Mouse (Mus musculus) urinary bladder, postnatal 36 days (tissue): ENCODE data around the gene Ftl1.
A peak's percentile ranks its signal among the peaks of the same experiment; 100 is the strongest.
"Not testable (repeated sequence)": the region's sequence is repeated elsewhere in the genome, so short reads cannot be mapped to it uniquely, and the experiment has no call there.

Experiments
- DNase-seq, 2 experiments: peaks; one replicate each; pipeline ENCODE4 v3.0.0; 2022; ENCODE audit warnings: low spot score in 2 of 2, mixed read lengths in 1 of 2

Ftl1 gene

DNA sequence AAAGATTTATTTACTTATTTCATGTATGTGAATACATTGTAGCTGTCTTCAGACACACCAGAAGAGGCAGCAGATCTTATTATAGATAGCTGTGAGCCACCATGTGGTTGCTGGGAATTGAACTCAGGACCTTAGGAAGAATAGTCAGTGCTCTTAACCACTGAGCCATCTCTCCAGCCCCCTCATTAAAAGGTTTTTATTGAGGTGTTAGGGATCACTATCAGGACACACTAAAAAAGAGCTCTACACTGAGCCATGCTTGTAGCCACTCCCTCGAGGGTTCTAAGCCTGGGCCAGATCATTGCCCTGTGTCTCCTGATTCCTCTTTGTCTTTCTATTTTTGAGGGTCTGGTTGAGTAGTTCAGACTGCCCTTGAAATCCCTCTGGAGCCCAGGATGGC, 16.8 kb upstream of the Ftl1 start:
- DNase-seq = no peak

DNA sequence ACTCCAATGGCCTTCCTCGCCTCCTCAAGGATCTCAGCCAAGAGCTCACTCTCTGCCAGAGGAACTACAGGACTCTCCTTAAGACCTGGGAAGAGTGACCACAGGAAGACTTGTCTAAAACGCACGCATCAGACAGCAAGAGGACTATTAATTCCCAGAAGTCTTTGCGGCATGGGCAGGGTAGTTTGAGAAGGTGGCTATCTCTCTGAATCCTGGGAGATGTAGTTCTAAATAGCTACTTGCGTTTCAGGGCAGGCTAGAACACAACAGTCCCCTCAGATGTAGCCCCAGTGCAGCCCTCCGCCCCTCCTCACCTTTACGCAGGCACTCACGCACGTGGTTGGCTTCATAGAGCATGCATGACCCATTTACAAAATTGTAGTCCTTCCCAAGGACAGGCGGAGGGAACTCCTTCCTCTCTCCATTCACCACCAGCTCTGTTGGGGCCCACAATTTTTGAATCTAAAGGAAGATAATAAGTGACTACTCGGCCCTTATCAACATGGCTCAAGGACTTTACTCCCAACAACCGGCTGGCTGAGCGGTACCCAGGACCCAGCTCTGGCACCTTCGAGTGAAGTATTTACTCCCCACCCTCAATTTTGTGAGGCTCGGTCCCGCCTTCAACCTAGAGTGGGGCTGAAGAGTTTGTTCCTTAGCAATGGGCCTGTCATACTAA, 15.7 kb upstream of the Ftl1 start:
- no peak for DNase-seq

DNA sequence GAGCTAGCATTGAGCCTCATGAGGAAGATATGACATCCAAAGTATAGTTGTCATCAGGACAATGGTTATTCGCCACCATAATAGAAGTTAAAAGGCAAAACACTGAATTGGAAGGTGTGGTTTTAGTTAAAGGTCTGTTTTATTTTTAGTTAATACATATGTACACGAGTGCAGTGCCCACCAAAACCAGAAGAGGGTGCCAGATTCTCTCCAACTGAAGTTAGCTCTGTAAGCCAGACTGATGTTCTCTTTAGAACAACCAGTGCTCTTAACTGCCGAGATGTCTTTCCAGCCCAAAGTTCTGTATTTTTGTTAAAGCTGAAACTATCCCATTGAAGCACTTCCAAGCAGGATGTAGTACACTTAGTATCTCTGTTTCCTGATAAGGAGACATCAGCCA, 11.2 kb upstream of the Ftl1 start:
- peak in 1 of 2 experiments; percentile 57 for DNase-seq

DNA sequence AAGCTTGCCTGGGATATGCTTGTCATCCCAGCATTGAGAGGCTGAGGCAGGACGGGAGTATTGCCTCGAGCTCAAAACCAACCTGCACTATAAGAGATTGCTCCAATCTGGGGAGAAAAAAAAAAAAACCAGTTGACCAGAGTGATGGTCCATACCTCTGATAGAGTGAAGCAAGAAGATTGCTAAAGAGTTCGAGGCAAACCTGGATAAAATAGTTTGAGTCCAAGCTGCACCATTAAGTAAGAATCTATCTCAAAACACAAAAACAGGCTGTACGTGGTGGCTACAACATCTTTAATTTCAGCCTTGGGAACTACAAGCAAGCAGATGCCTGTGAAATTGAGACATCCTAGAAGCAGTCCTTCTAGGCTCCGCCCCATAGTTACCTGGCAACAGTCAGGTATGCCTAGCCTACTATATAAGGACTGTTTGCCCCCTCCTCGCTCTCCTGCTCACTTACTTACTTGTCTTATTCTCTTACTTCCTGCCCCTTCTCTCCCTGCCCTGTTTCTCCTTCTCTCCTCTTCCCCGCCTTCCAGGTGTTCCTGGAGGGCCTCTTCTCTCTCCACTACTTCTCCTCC, 7.5 kb upstream of the Ftl1 start:
- DNase-seq = no peak

DNA sequence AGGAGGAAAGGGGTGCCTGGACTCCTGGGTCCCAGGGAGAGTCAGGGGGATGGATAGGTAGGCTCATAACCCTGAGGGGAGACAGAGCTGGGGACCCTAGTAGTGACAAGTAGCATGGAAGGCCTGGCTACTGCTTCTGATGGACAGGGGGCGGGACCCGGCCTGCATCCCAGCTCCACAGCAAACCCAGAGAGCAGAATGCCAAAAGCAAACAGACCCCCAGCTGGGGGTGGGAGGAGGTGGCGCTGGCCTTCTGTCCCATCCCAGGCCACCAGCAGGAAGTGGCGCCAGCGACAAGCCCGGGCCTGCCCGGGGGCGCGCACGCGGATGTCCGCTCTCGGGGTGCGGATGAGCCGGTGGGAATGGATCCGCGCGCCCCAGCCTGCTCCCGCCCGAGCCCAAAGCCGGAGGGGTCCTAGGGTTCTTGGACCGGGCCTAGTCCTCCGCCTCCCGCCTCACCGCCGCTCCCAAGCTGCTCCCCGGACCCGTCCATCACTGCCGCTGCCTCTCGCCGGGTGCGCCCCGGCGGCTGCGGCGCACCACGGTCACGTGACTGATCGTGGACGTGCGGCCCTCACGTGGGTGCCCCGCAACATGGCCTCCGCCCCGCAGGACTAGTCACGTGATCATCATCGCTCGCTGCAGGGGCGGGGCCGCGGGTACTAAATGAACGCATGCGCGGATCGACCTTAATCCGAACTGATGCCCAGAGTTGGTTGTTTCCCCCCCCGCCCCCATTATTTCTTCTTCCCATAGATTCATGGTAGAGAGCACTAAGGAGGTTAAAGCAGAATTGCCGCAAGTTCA, 6.8 kb upstream of the Ftl1 start, which contains the start of gene Bax:
Bax (minus strand) TSS at position 616 of the 807 bp plus-strand sequence.
- peak; percentile 90 to 95 for DNase-seq

DNA sequence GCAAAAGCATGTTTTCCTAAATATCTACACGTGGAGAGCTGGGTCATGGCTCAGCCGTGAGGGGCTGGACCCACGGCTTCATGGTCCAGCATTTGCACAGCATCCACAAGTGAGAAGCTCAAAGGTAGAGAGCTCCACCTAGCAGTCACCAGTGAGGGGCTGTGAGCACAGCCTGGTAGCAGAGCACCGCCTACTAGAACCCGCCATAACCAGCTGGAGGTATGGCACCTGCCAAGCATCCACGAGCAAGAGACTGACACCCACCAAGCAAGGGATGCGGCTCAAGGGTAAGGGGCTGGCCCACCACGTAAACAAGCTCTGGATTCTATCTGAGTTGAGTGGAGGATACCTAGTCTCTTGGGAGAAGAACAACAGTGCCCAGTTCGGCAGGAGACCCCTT, 5.9 kb upstream of the Ftl1 start:
- DNase-seq = no peak

DNA sequence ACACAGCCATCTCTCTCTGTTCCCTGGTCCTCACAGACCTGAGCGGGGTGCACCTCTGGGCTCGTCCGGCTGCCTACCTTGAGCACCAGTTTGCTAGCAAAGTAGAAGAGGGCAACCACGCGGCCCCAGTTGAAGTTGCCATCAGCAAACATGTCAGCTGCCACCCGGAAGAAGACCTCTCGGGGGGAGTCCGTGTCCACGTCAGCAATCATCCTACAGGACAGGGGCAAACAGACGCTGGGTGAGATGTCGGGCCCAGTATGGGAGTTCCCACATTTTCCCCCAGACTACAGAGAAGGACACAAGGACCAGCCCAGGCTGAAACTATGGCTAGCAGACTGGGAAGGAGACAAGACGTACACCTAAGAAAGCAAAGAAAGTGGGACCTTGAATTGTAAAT, 5.4 kb upstream of the Ftl1 start:
- no peak for DNase-seq

DNA sequence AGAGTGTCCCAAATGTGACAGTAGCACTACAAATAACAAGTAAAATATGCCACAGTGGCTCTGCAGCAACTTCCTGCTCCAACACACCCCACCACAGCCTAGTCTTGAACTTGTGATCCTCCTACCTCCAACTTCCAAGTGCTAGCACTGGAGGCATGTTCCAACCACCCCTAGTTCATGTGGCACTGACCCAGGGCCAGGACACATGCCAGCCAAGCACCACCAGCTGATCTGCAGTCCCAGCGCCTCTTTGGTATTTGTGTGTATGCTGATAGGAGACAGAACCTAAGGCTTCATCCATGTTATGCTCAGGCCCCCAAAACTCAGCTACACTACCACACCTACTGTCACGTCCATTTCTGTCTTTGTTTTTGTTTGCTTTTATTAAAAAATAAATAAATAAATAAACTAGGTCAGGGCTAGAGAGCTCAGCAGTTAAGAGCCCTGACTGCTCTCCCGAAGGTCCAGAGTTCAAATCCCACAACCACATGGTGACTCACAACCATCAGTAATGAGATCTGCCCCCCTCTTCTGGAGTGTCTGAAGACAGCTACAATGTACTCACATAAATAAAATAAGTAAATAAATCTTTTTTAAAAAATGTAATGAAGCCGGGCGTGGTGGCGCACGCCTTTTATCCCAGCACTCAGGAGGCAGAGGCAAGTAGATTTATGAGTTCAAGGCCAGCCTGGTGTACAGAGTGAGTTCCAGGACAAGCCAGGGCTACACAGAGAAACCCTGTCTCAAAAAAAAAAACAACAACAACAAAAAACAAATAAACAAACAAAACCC, 4.5 kb upstream of the Ftl1 start:
- no peak for DNase-seq

DNA sequence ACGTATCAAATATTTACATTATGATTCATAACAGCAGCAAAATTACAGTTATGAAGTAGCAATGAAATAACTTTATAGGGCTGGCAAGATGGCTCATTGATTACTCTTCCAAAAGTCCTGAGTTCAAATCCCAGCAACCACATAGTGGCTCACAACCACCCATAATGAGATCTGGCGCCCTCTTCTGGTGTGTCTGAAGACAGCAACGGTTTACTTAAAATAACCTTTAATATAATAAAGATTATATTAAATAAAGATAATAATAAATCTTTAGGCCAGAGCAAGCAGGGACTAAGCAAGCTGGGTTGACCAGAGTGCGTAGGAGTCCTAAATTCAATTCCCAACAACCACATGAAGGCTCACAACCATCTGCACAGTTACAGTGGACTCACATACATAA, 3.2 kb upstream of the Ftl1 start:
- DNase-seq = not testable (repeated sequence)

DNA sequence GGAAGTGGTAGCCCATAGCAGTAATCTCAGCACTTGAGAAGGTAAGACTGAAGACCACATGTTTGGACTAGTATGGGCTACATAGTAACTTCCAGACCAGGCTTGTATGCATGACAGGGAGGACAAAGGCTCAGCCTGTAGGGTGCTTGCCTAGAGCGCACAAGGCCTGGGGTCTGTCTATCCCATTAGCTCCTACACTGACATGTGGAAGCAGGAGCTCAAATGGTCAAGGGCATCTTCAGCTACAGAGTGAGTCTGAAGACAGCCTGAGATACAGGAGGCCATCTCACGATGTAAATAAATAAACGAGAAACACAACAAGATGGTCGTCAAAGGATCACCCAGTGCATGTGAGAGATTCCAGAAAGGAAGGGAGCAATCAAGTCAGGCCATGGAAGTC, 2.6 kb upstream of the Ftl1 start:
- no peak for DNase-seq

DNA sequence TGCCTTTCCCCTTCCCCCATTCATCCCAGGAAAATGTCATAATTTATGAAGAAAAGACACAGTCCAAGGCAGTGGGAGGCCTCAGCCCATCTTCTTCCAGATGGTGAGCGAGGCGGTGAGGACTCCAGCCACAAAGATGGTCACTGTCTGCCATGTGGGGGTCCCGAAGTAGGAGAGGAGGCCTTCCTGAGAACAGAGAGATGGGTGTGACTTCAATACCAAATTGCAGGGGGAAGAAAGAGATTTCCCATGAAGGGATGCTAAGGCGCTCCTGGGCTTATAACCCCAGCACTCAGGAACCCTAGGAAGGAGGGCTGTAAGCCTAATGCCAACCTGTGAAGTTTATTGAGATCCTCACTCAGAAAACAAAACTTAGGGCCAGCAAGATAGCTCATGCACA, 2.1 kb upstream of the Ftl1 start:
- DNase-seq = no peak

DNA sequence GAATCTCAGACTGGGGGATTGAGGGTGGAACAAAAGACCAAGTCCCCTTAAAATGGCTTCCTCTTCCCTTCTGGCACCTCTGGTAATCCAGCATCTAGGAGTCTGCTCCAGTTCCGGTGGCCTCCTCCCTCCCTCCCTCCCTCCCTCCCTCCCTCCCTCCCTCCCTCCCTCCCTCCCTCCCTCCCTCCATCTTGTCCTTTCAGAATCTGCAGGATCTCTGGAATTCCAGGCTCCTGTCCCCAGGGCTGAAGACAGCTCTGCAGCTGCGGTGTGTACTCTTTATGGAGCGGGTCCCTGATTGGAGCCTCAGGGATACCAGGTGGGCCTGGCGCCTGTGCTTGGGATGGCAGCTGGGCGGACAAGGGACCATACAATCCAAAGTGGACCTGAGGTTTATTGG, 1.6 kb upstream of the Ftl1 start:
- no peak for DNase-seq

DNA sequence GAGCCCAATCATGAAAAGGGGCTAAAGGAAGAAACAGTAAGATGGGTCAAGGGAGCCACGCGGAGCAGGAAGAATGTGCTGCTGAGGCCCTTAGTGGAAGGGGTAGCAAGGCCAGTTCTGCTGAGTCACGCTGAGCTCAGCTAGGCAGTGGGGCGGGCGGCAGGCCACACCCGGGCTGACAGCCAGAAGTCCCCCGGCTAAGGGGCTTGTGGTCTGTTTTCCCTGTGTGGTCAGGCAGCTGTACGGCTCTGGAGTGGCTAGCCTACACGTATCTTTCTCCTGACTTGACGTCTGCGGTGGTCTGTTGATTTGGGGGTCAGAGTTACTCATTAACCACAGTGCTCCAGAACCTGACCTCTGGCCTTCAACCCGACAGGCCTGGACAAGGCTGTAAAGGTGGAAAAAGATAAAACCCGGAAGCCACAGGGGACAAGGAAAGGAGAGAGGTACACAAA, 1.2 kb upstream of the Ftl1 start:
- peak; percentile 79 to 82 for DNase-seq

DNA sequence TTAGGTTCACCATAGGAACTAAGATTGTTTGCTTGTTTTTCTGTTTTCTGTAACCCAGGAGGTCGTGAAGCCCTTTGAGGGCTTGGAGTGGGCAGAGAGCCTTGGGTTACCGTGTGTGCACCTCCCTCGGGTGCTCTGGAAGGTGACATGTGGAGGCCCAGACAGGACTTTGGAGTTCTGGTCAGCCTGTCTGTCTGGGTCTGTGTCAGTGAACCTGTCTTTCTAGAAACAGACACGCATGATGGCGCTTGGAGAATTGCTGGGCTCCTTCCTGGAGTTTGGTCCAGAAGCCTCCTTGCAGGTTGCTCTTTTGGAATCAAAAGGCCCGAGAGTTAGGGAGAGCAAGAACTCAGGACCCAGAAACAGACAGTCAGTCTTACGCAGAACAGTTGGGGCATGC, 693 bp upstream of the Ftl1 start:
- DNase-seq = no peak

DNA sequence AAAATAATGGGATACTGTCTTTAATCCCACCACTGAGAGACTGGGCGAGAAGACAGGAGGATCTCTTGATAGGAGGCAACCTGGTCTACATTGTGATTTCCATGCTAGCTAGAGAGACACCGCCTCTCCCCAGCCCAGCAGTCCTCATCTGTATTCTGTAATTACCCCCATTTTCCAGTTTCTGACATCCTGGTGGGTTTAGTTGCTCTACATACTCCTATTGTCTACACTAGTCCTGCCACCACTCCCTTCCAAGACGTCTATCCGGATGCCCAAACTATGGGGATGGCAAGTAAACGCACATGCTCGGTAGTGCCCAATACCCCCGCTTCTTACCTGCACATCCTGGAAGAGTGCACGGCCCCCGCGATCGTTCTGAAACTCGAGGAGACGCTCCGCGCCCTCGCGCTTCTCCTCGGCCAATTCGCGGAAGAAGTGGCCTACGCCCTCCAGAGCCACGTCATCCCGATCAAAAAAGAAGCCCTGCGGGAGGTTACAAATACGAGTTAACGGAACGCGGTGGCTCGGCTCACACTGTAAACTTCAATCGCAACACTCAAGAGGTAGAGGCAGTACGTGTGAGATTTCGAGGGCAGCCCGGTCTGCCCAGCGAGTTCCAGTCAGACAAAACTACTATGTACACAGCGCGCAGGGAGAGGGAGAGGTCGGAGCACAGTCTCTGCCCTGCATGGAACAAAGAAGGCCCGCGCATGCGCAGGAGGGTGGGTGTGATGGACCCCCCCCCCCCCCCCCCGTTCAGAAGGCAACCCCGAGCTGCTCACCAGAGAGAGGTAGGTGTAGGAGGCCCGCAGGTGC, 728 bp downstream of the Ftl1 start:
- DNase-seq = peak; percentile 46 to 72

DNA sequence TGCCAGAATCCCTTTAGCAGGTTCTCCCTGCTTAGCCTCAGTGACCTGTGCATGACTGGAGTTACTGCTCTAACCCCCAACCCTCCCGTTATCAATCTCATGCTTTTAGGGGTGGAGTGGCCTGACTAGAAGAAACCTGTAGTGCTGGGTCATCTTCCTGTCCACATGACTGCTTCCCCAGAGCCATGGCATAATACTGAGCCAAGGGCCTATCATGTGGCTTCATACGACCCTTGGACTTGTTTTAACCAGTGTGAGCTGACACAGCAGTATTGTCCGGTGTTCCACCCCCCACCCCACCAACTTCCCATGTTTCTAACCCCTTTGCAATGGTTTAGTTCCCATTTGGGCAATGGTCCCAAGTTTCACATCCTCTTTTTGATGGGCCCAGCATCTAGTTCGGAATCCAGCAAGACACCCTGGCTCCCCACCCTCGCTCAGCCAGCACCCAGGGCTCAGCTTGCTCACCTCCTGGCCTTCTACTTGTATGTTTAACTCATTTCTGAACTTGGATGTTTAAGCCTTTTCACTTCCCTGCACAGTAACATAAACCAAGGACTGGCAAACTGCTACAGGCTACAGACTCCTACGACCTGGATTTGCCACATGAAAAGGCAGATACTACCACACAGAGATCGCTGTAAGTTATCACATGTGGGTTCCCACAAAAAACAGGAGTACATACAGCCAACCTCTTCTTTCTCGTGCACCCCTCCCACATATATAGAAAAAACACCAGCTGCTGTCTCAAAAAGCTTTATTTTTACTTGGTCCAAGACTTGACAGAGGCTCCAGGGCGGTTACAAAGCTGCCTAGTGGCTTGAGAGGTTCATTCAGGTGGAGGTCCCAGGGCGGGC, 2.3 kb downstream of the Ftl1 start:
- peak in 1 of 2 experiments; percentile 51 for DNase-seq

DNA sequence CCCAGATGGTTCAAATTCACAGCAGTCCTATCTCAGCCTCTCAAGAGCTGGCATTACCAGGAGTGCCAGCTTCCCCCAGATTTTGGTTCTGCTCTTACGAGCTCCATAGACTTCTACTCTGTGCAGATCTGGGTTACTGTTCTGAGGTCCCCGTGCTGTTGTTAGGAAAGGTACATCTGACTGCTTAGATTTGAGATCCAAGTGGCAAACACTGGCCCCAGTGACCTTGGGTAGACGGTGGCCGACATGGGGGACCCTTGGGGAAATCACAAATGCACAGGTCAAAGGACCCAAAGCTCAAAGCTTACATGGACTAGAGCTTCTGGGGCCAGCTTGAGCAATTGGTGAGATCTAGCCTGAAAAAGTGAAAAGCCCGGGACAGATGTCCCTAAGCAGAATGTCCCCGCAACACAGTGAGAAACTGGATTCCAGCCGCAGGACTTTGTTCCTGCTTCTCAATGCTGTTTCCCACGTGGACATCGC, 2.9 kb downstream of the Ftl1 start:
- no peak for DNase-seq

DNA sequence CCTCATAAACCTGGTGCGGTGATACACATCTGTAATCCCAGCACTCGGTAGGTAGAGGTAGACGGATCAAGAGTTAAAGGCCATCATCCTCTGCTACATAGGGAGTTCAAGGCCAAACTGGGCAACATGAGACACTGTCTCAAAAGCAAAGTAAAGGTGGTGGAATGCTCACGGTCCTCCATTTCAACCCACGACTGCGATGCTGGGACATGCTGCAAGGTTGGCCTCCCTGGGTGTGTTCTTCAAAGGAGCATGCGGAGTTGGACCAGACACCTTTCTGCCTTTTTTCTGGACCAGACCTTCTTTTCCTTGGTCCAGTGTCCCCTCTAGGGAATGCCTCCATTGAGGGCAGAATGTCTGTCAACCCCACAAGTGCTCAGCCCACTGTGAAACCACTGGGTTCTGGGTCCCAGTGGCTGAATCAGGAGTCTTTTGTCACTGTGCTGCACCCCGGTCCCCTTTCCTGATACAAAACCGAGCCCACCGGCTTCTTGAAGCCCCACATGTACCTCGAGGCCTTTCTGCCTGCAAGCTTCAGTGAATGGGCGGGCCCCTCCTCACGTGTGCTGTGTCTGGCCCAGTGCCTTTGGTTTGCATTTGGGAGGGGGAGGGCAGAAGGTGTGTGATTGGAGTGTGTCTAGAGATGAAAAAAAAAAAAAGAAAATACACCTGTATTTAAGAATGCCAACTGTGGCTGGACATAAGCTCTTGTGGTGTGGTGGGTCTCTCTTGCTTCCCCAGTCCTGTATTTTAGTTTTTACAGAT, 3.6 kb downstream of the Ftl1 start:
- no peak for DNase-seq

DNA sequence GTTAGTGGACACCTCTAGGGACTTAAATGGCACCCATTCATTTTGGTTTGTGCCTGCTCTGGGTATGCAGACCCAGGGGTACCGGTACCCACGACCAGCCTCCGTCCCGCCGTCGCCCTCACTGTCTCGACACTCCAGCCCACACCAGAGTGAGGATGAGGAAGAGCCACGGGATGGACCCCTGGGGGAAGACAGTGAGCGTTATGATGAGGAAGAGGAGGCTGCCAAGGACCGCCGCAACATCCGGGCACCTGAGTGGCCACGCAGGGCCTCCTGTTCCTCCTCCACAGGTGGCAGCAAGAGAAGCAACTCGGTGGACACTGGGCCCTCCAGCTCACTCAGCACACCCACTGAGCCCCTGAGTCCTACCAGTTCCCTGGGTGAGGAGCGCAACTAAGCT, 4.7 kb downstream of the Ftl1 start:
- DNase-seq = no peak
